In the genomic region with DNA sequence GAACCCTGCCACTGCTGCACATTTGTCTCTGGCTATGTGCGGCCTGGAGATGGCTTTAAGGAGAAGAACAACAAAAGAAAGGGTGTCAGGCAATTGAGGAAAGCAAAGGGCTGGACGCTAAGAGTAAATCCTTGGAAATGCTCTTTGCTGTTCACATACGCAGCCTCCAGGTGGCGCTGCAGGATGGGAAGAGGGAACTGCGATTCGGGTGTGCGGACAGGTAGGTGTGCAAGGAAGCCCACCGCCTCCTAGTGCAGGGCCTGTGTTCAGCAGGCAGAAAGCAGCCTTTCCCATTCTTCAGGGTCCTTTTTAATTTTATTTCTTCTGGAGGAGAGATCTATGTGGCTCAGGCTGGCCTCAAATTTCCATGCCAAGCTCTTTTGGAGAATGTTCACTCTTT, we compare ENCODE assay signal across 9 mouse cellular contexts. TPM values are rescaled to one million over a fixed set of nuclear protein-coding genes. Genes with fewer than 3 reads are reported as not detected.
DNase-seq lines count a peak whose midpoint lies in the region; ATAC-seq and TF ChIP-seq lines count a peak whose summit lies in the region.
"Had no signal": no experiment of that assay in that cellular context is flagged by ENCODE, and none has a peak within 500 bp of the region (broad histone marks: within the 10 kb centered on the region; RNA-seq: fewer than 3 reads in every experiment).

No protein-coding gene starts in this region.

- no peak for TF ChIP-seq EP300 in heart, postnatal 0 days (IDR thresholded peaks at IDR 0.05; ENCODE audit: low read depth)

- no peak overlapping the region for H3K4me2 ChIP-seq in heart, postnatal 0 days (ENCODE audit: low read depth, low read length)
- H3K4me2 ChIP-seq in midbrain, embryonic 13.5 days (replicated peaks), result no peak overlapping the region
- H3K4me2 ChIP-seq: embryonic facial prominence, embryonic 15.5 days had no signal

- TF ChIP-seq CTCF in cerebellum, adult 2 months (IDR thresholded peaks at IDR 0.05; ENCODE audit: borderline replicate concordance, insufficient read depth, low read depth, low read length), result peak; percentile 86
- peak; percentile 92 for TF ChIP-seq CTCF in heart, postnatal 0 days (IDR thresholded peaks at IDR 0.05; ENCODE audit: low read depth)

- no peak overlapping the region for H3K9ac ChIP-seq in heart, postnatal 0 days (replicated peaks; ENCODE audit: low read depth, low read length)
- 0 out of 2 replicates have a peak overlapping the region, but pooled peaks have one; percentile 8 for H3K9ac ChIP-seq in midbrain, embryonic 13.5 days (replicated peaks)
- H3K9ac ChIP-seq: embryonic facial prominence, embryonic 15.5 days had no signal

- H3K27ac ChIP-seq in cerebellum, adult 2 months (ENCODE audit: insufficient read depth, low read length), result no peak overlapping the region
- no peak overlapping the region for H3K27ac ChIP-seq in heart, postnatal 0 days (ENCODE audit: low read depth)
- no peak overlapping the region for H3K27ac ChIP-seq in midbrain, embryonic 13.5 days
- H3K27ac ChIP-seq: embryonic facial prominence, embryonic 15.5 days had no signal

- WGBS in cerebellum, adult 2 months, result under 1% methylated on average over 8 of the region's 8 CpGs
- WGBS in heart, postnatal 0 days, result 2% methylated on average over 8 of the region's 8 CpGs
- WGBS in midbrain, embryonic 13.5 days, result 3% methylated on average over 8 of the region's 8 CpGs

- DNase-seq in gastrocnemius, postnatal 10 days, result peak; percentile 67
- DNase-seq in gastrocnemius, postnatal 25 days, result no peak
- peak; percentile 84 for DNase-seq in MN1 (ENCODE audit: low spot score)
- peak; percentile 9 to 36 for DNase-seq in cerebellum, adult 2 months
- peak; percentile 46 for DNase-seq in heart, postnatal 0 days (ENCODE audit: low spot score)
- peak; percentile 55 to 86 for DNase-seq in layer of hippocampus, postnatal 25 days (ENCODE audit: extremely low spot score in 1 of 2, low spot score in 1 of 2)
- peak; percentile 86 for DNase-seq in testis, postnatal 10 days (ENCODE audit: low spot score)

- no peak for TF ChIP-seq POLR2A in cerebellum, adult 2 months (IDR thresholded peaks at IDR 0.05; ENCODE audit: borderline replicate concordance, insufficient read depth, low read length)

- no peaks in the 10 kb centered on the region for H3K27me3 ChIP-seq in cerebellum, adult 2 months (ENCODE audit: control insufficient read depth, insufficient read depth, low read length)
- peaks cover 25% of the 10 kb centered on the region for H3K27me3 ChIP-seq in heart, postnatal 0 days (ENCODE audit: control insufficient read depth, insufficient read depth, low read length)
- peaks cover 29% of the 10 kb centered on the region; the same call in 1 of the 2 replicates for H3K27me3 ChIP-seq in midbrain, embryonic 13.5 days

- H3K36me3 ChIP-seq in heart, postnatal 0 days (replicated peaks; ENCODE audit: control insufficient read depth, insufficient read depth, low read length), result no peaks in the 10 kb centered on the region
- H3K36me3 ChIP-seq in midbrain, embryonic 13.5 days, result no peaks in the 10 kb centered on the region
- H3K36me3 ChIP-seq: embryonic facial prominence, embryonic 15.5 days had no signal

- H3K4me1 ChIP-seq in cerebellum, adult 2 months (ENCODE audit: control insufficient read depth, insufficient read depth, low read length), result no peaks in the 10 kb centered on the region
- H3K4me1 ChIP-seq in heart, postnatal 0 days (ENCODE audit: control insufficient read depth, insufficient read depth), result no peaks in the 10 kb centered on the region
- H3K4me1 ChIP-seq in midbrain, embryonic 13.5 days (replicated peaks), result no peaks in the 10 kb centered on the region
- H3K4me1 ChIP-seq: embryonic facial prominence, embryonic 15.5 days had no signal

- H3K9me3 ChIP-seq in heart, postnatal 0 days (replicated peaks; ENCODE audit: control insufficient read depth, low read length), result no peaks in the 10 kb centered on the region
- no peaks in the 10 kb centered on the region for H3K9me3 ChIP-seq in midbrain, embryonic 13.5 days
- H3K9me3 ChIP-seq: embryonic facial prominence, embryonic 15.5 days had no signal

- no peak for ATAC-seq in heart, postnatal 0 days (ENCODE audit: insufficient read depth, low read depth)
- peak; percentile 63 for ATAC-seq in midbrain, embryonic 13.5 days

- H3K4me3 ChIP-seq in cerebellum, adult 2 months (replicated peaks; ENCODE audit: insufficient read depth, low read depth, low read length), result no peak overlapping the region
- H3K4me3 ChIP-seq in heart, postnatal 0 days (ENCODE audit: low read depth, low read length), result no peak overlapping the region
- H3K4me3 ChIP-seq in midbrain, embryonic 13.5 days (replicated peaks), result no peak overlapping the region
- H3K4me3 ChIP-seq: embryonic facial prominence, embryonic 15.5 days had no signal

RNA-seq across cellular contexts. Expression of gene Tpsab1, which starts 11.4 kb away (rescaled TPM):
- 1 to 10 TPM; 7.2 to 8.4 TPM for total RNA-seq in gastrocnemius, postnatal 10 days (2021)
- 1 to 10 TPM; 1.3 to 3.1 TPM for total RNA-seq in gastrocnemius, postnatal 25 days (2021)
- polyA plus RNA-seq in cerebellum, adult 2 months (2012; rRNA removed), result not detected in 2 replicates
- total RNA-seq in heart, postnatal 0 days (2014; rRNA removed; ENCODE audit: low replicate concordance), result 0.23 and 5.3 TPM in 2 replicates
- 0.80 and 1.2 TPM in 2 replicates for polyA plus RNA-seq in heart, postnatal 0 days (2015; fragmentation: Nextera tagmentation; extraction: Ambion mirVana)
- total RNA-seq in layer of hippocampus, postnatal 25 days (2021), result under 1 TPM in 1 of 2 experiments, not detected in 1; 0.42 TPM
- polyA plus RNA-seq in midbrain, embryonic 13.5 days (2015; fragmentation: Nextera tagmentation; extraction: Ambion mirVana), result not detected in 2 replicates

RNA-seq across cellular contexts. Expression of gene Prss29, which starts 15.5 kb away (rescaled TPM):
- not detected for total RNA-seq in gastrocnemius, postnatal 10 days (2021)
- total RNA-seq in gastrocnemius, postnatal 25 days (2021), result not detected
- polyA plus RNA-seq in cerebellum, adult 2 months (2012; rRNA removed), result not detected in 2 replicates
- not detected in 2 replicates for total RNA-seq in heart, postnatal 0 days (2014; rRNA removed; ENCODE audit: low replicate concordance)
- not detected in 2 replicates for polyA plus RNA-seq in heart, postnatal 0 days (2015; fragmentation: Nextera tagmentation; extraction: Ambion mirVana)
- not detected for total RNA-seq in layer of hippocampus, postnatal 25 days (2021)
- not detected in 2 replicates for polyA plus RNA-seq in midbrain, embryonic 13.5 days (2015; fragmentation: Nextera tagmentation; extraction: Ambion mirVana)
- polyA plus RNA-seq: embryonic facial prominence, embryonic 15.5 days had no signal

RNA-seq across cellular contexts. Expression of gene Prss28, which starts 25.5 kb away (rescaled TPM):
- not detected for total RNA-seq in gastrocnemius, postnatal 10 days (2021)
- total RNA-seq in gastrocnemius, postnatal 25 days (2021), result not detected
- polyA plus RNA-seq in cerebellum, adult 2 months (2012; rRNA removed), result not detected in 2 replicates
- total RNA-seq in heart, postnatal 0 days (2014; rRNA removed; ENCODE audit: low replicate concordance), result not detected in 2 replicates
- polyA plus RNA-seq in heart, postnatal 0 days (2015; fragmentation: Nextera tagmentation; extraction: Ambion mirVana), result not detected in 2 replicates
- total RNA-seq in layer of hippocampus, postnatal 25 days (2021), result not detected
- polyA plus RNA-seq in midbrain, embryonic 13.5 days (2015; fragmentation: Nextera tagmentation; extraction: Ambion mirVana), result not detected in 2 replicates
- polyA plus RNA-seq: embryonic facial prominence, embryonic 15.5 days had no signal

RNA-seq across cellular contexts. Expression of gene Tpsb2, which starts 32.2 kb away (rescaled TPM):
- total RNA-seq in gastrocnemius, postnatal 10 days (2021), result 10 to 100 TPM; 21.3 to 26.2 TPM
- 1 to 10 TPM; 3.4 to 7.6 TPM for total RNA-seq in gastrocnemius, postnatal 25 days (2021)
- 0.16 TPM in 1 of 2 replicates, not detected in the other for polyA plus RNA-seq in cerebellum, adult 2 months (2012; rRNA removed)
- 15.2 and 28.1 TPM in 2 replicates for total RNA-seq in heart, postnatal 0 days (2014; rRNA removed; ENCODE audit: low replicate concordance)
- polyA plus RNA-seq in heart, postnatal 0 days (2015; fragmentation: Nextera tagmentation; extraction: Ambion mirVana), result 26.2 and 35.5 TPM in 2 replicates
- 1 to 10 TPM in 1 of 2 experiments, under 1 TPM in 1; 0.35 to 1.2 TPM for total RNA-seq in layer of hippocampus, postnatal 25 days (2021)
- not detected in 2 replicates for polyA plus RNA-seq in midbrain, embryonic 13.5 days (2015; fragmentation: Nextera tagmentation; extraction: Ambion mirVana)

RNA-seq across cellular contexts. Expression of gene Tpsg1, which starts 35.1 kb away (rescaled TPM):
- not detected for total RNA-seq in gastrocnemius, postnatal 10 days (2021)
- total RNA-seq in gastrocnemius, postnatal 25 days (2021), result not detected
- polyA plus RNA-seq in cerebellum, adult 2 months (2012; rRNA removed), result not detected in 2 replicates
- not detected in 2 replicates for total RNA-seq in heart, postnatal 0 days (2014; rRNA removed; ENCODE audit: low replicate concordance)
- polyA plus RNA-seq in heart, postnatal 0 days (2015; fragmentation: Nextera tagmentation; extraction: Ambion mirVana), result 0.33 and 0.56 TPM in 2 replicates
- not detected for total RNA-seq in layer of hippocampus, postnatal 25 days (2021)
- 1.1 TPM in 1 of 2 replicates, not detected in the other for polyA plus RNA-seq in midbrain, embryonic 13.5 days (2015; fragmentation: Nextera tagmentation; extraction: Ambion mirVana)
